Mouse (Mus musculus) left cerebral cortex, adult 2 months (tissue): ENCODE measurements around the gene Glis1. TPM values are rescaled to one million over a fixed set of nuclear protein-coding genes. Genes with fewer than 3 reads are reported as not detected.

Experiments
- DNase-seq, 2 experiments: peaks; one replicate each; pipeline ENCODE4 v3.0.0; 2021 to 2022; ENCODE audit warnings: low spot score in 2 of 2, mixed read lengths in 1 of 2; ENCODE audit errors: extremely low spot score in 1 of 2
- H3K27ac ChIP-seq: fragments of 200-600 bp; 2 replicates; pipeline ENCODE4 v1.8.1; 2022
- H3K4me3 ChIP-seq: fragments of 200-600 bp; 2 replicates; pipeline ENCODE4 v1.8.1; 2022
- CTCF ChIP-seq: fragments of 200-600 bp; IDR thresholded peaks from 2 replicates; pipeline ENCODE4 v1.8.1; 2022; ENCODE audit warnings: antibody characterized with exemption, mild to moderate bottlenecking, moderate library complexity
- intact Hi-C: fragments of 180-260 bp; cut with DNase I; formaldehyde crosslinking; loops from one replicate; pipeline ENCODE4 v1.15.1; 2025
- total RNA-seq, 2 experiments: library from RNA; stranded (reverse); gene quantifications; 2 replicates each; pipeline ENCODE4 v1.2.3; 2021

The Glis1 gene
- total RNA-seq, 2 experiments from 2014 or later, result 1.5 to 2.9 TPM

- Histone ChIP-seq H3K27ac (no peak overlapping the region), H3K4me3 (no peak overlapping the region)
- DNase-seq, result no peak
- TF ChIP-seq CTCF, result no peak
- intact Hi-C loops, result loop anchor here (5.0 kb wide), 1 partner anchor 148 kb away; no protein-coding TSS in a partner anchor
These were observed 54.9 kb downstream of the Glis1 start for GRCm38 (mm10) chr4:107489121-107489840.

DNA sequence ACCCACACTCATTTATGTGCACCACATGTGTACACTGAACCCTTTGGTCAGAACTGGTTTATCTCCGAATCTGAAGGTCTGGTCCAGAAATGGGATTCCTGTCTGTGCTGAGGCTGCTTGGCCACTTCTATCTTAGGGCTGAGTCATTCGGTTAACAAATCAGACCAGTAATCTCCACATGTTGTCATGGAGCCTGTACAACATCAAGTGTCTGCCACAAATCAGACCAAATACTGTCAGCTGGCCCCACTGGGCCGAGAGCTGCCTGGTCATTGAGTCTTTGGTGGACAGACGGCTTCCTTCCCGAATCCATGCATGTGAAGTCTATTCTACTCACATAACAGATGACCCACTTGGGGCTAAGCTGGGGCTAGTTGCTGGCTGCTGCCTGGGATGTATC lies 58.6 kb downstream of the Glis1 start:
- no peak overlapping the region for H3K4me3 ChIP-seq
- TF ChIP-seq CTCF, result no peak
- no peak for DNase-seq
- intact Hi-C loops, result no loop called here
- H3K27ac ChIP-seq, result no peak overlapping the region

DNA sequence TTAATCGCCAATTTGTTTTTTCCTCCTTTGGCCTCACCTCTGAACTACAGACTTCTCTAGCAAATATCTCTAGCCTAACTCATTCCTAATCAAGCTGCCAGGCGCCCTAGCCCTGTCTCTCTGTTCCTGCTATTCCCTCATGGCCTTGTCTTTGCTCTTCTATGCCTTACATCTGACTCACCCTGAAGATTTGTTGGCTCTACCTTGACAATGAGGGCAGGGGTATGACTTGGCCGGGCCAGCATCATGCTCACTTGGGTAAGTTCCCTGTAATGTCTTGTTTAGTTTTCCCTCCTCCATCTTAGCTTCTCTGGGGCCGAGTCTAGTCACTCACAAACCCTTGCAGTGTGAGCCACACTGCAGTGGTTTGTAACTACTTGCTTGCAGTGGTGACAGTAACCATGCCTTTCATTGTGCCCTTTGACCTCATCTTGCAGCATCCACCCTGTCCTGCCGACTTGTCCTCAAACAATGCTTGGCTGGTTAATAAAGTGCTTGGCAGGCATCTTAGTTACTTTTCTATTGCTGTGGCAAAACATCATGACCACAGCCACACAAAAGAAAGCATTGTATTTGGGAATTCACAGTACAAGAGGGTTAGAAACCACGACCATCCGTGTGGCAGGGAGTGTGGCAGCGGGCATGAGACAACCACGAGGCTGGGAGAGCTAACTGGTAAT lies 61.5 kb downstream of the Glis1 start:
- no peak overlapping the region for H3K27ac ChIP-seq
- no peak for TF ChIP-seq CTCF
- intact Hi-C loops, result no loop called here
- H3K4me3 ChIP-seq, result no peak overlapping the region
- no peak for DNase-seq

DNA sequence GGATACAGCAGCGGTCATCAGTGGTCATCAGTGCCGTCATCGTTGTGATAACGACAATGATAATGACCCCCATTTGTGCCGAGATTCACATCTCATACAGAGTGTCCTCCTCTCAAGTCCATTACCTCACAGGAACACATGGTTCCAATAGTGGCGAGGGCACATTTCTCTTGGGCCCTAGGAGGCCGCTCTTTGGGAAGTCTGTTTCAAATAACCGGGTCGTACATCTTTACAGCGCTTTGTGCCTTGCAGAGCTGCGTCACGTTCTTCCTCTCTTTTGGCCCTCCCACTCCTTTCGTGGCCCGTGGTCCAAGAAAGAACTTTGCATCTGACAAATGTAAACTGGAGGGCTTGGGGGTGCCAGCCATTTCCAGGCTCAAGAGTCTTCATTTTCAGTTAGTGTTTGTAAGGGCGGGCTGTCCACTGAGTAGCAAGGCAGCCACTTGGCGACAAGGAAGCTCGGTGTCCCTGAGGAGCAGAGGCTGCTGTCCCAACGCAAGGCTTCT lies 63.1 kb downstream of the Glis1 start:
- Histone ChIP-seq H3K4me3 (no peak overlapping the region), H3K27ac (no peak overlapping the region)
- intact Hi-C loops, result no loop called here
- no peak for DNase-seq
- no peak for TF ChIP-seq CTCF

DNA sequence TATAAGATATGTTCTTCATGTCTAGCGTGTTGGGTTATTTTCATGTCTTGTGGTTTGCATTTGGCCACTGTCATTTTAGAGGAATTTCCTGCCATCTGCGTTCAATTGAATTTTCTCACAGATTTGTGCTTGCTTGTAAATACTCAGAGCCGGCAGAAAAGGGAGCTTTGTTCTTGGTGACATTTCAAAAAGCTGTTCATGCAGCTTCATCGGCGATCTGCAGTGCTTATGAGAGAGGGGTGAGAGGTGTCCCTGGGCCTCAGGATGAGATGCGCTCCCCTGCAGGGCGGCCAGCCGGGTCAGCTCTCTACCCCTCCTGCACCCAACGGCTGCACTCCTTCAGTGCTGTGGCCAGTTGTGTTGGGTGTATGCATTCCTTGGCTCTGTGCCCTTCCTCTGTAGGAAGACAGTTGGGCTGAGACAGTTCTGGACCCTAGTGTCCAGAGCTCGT lies 68.2 kb downstream of the Glis1 start:
- H3K4me3 ChIP-seq, result no peak overlapping the region
- DNase-seq, result no peak
- no peak for TF ChIP-seq CTCF
- H3K27ac ChIP-seq, result no peak overlapping the region
- intact Hi-C loops, result no loop called here

GRCm38 (mm10) chr4:107514981-107515380 lies 80.6 kb downstream of the Glis1 start:
- DNase-seq, result no peak
- intact Hi-C loops, result no loop called here
- TF ChIP-seq CTCF, result no peak
- Histone ChIP-seq H3K4me3 (no peak overlapping the region), H3K27ac (no peak overlapping the region)

DNA sequence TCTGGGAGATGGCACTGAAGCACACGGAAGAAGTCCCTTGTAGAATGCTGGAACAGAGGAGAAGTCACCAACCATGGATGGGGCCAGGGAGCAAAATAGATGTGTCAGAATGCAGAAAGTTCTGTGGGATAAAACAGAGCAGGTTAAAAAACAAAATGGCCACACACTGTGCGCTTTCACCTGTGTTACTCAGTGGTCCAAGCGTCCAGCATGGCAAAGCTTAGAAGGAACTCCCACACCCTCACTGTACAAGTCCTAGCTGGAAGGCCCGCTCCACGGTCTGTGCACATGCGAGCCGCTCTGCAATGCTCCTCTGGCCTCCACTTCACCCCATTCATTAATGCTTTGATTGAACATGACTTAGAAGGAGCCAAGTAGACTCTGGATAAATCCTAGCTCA lies 81.2 kb downstream of the Glis1 start:
- peak in 1 of 2 experiments; percentile 4 for DNase-seq
- intact Hi-C loops, result no loop called here
- Histone ChIP-seq H3K4me3 (no peak overlapping the region), H3K27ac (no peak overlapping the region)
- no peak for TF ChIP-seq CTCF

DNA sequence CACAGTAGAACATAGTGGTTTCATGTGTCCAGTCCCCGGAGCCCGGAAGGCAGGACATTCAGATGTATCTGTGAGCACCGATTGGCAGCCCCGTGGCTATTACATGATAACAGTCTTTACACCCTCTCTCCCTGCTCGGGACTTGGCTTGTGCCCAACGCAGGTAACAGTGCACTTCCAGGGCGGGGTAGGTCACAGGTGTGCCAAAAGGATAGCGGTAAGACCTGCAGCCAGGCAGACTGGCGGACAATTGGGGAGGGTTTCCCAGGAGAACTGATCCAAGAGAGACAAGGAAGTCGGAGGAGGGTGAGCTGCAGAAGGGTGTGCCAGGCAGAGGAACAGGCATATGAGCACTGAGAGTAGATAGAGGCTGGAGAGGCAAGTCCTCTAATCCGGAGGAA lies 84.4 kb downstream of the Glis1 start:
- intact Hi-C loops, result no loop called here
- no peak for TF ChIP-seq CTCF

GRCm38 (mm10) chr4:107520071-107520470 lies 85.7 kb downstream of the Glis1 start:
- no peak for TF ChIP-seq CTCF
- no peak for DNase-seq
- no peak overlapping the region for H3K27ac ChIP-seq
- no peak overlapping the region for H3K4me3 ChIP-seq
- intact Hi-C loops, result no loop called here

More for the DNA sequence above, 84.4 kb downstream of the Glis1 start:
- Histone ChIP-seq H3K27ac (no peak overlapping the region), H3K4me3 (no peak overlapping the region)
- peak in 1 of 2 experiments; percentile 6 for DNase-seq

DNA sequence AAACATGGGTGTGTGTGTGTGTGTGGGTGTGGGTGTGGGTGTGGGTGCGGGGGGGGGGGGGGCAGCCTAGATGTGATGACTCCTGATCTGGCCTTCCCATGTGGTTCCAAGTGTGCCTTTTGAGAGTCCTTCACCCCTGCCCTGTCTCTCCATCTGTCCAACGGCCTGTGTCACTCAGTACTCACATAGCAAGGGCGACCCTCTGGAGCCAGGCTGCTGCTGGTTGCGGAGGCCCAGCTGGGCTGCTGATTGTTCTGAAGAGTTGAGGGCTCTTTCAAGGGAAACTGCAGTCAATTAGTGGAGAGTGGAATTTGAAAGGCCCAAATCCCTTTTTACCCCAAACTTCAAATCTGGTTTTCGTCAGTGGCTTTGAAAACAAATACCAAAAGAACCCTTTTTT lies 86.4 kb downstream of the Glis1 start:
- intact Hi-C loops, result no loop called here
- Histone ChIP-seq H3K27ac (no peak overlapping the region), H3K4me3 (no peak overlapping the region)
- no peak for DNase-seq
- no peak for TF ChIP-seq CTCF

GRCm38 (mm10) chr4:107523607-107524151 lies 89.3 kb downstream of the Glis1 start:
- Histone ChIP-seq H3K4me3 (no peak overlapping the region), H3K27ac (no peak overlapping the region)
- no peak for DNase-seq
- intact Hi-C loops, result no loop called here
- no peak for TF ChIP-seq CTCF

GRCm38 (mm10) chr4:107535126-107535525 lies 100.7 kb downstream of the Glis1 start:
- Histone ChIP-seq H3K27ac (no peak overlapping the region), H3K4me3 (no peak overlapping the region)
- TF ChIP-seq CTCF, result no peak
- no peak for DNase-seq
- intact Hi-C loops, result no loop called here
